Mouse (Mus musculus): ENCODE results near the gene Prl3a1. TPM values are rescaled to one million over a fixed set of nuclear protein-coding genes. Genes with fewer than 3 reads are reported as not detected.

Gene Prl3a1
- not detected for total RNA-seq (2021)
- not detected in 2 replicates for polyA plus RNA-seq (2012; rRNA removed)
- long read RNA-seq = 0 reads

DNA sequence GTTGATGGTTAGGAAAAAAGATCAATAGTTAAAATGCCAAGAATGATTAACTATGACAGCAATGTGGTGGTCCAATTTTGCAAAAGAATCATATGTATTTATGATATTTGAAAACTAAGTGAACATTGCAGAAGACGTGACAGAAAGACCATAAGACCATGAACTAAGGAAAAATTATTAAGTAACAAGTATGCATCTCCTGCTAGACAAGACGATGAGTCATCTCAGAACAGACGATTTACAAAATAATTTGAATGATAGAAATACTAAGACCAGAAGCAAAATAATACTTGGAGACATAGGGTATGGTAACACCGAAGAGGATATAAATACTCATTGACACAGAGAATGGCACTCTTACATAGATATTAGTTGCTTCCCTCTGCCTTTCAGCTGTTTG lies at the start of gene Prl3a1:
Prl3a1 (plus strand) TSS at position 301 of the 400 bp plus-strand sequence.
- DNase-seq = no peak

DNA sequence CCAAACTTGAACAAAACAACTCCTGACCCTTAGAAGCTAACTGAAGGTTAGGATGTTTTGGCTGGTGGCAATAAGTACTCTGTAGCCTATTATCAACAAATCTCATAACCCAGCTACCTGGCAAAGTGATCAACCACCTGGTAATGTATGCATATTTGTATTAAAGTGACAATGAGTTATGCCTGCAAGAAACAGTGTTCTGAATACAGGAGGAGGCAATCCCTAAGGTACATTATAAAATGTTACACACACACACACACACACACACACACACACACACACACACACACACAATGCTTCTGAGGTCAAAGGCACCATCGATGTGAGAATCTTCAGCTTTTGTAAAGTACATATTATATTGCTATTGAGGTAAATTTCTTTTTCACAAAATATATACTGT lies 17.7 kb upstream of the Prl3a1 start, which contains the start of gene Prl3b1:
Prl3b1 (plus strand) TSS at position 301 of the 400 bp plus-strand sequence.
- no peak for DNase-seq

DNA sequence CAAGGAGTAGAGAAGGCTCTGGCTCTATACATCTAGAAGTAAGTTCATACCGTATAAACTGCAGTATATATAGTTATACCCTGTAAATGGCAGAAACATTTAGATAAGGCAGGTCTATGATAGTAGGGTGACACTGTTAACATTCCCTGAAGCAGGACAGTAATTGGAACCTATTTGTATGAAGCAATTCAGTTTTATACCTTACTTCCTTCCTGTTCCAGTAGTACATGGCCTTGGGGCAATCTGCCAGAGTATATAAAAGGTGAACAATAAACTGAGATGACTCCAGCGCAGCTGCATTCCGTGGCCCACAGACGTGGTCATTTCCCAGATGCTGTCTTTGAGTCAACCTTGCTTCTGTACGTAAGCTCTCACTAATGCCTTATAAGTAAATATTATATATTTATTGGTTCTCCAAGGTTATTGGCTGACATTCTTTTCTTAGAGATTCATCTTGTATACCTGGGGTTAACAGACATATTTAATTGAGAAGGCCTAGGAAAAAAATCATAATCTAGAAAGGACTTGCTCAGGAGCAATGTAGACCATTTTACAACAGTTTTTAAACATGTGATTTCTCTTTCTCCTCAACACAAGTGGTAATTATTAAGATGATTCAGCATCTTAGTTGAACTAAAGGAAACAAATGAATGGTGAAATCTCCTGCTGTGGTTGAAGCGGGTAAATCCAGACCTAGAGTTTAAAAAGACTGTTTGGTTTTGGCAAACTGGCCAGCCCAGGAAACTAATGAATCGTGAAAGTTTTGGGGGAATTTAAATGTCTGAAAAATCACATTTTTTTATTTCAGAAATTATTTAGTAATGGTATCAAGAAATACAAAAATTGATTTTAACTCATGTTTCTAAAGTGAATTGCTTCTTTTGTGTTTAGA lies 53.3 kb downstream of the Prl3a1 start, which contains the start of gene Prl6a1:
Prl6a1 (plus strand) TSS at position 294 of the 892 bp plus-strand sequence.
- DNase-seq = no peak

Other genes with a start within 250 kb of the Prl3a1 start
- gene Prl, start 201.9 kb upstream of the Prl3a1 start, total RNA-seq (2021) = not detected
- gene Prl, start 201.9 kb upstream of the Prl3a1 start, polyA plus RNA-seq (2012; rRNA removed) = not detected in 2 replicates
- not detected for gene Prl3d1, start 165.2 kb upstream of the Prl3a1 start, total RNA-seq (2021)
- not detected in 2 replicates for gene Prl3d1, start 165.2 kb upstream of the Prl3a1 start, polyA plus RNA-seq (2012; rRNA removed)
- gene Prl3d2, start 137.7 kb upstream of the Prl3a1 start, total RNA-seq (2021) = not detected
- gene Prl3d2, start 137.7 kb upstream of the Prl3a1 start, polyA plus RNA-seq (2012; rRNA removed) = not detected in 2 replicates
- gene Prl3d3, start 102.6 kb upstream of the Prl3a1 start, total RNA-seq (2021) = not detected
- gene Prl3d3, start 102.6 kb upstream of the Prl3a1 start, polyA plus RNA-seq (2012; rRNA removed) = not detected in 2 replicates
- gene Prl3c1, start 62.8 kb upstream of the Prl3a1 start, total RNA-seq (2021) = not detected
- not detected in 2 replicates for gene Prl3c1, start 62.8 kb upstream of the Prl3a1 start, polyA plus RNA-seq (2012; rRNA removed)
- gene Prl3b1, start 17.6 kb upstream of the Prl3a1 start, total RNA-seq (2021) = not detected
- not detected in 2 replicates for gene Prl3b1, start 17.6 kb upstream of the Prl3a1 start, polyA plus RNA-seq (2012; rRNA removed)
- gene Prl6a1, start 53.2 kb downstream of the Prl3a1 start, total RNA-seq (2021) = not detected
- not detected in 2 replicates for gene Prl6a1, start 53.2 kb downstream of the Prl3a1 start, polyA plus RNA-seq (2012; rRNA removed)
- 1 to 10 TPM; 3.1 to 5.7 TPM for gene Prl8a2, start 86.2 kb downstream of the Prl3a1 start, total RNA-seq (2021)
- not detected in 2 replicates for gene Prl8a2, start 86.2 kb downstream of the Prl3a1 start, polyA plus RNA-seq (2012; rRNA removed)
- not detected for gene Prl2b1, start 131.4 kb downstream of the Prl3a1 start, total RNA-seq (2021)
- not detected in 2 replicates for gene Prl2b1, start 131.4 kb downstream of the Prl3a1 start, polyA plus RNA-seq (2012; rRNA removed)
- gene Prl8a6, start 179.3 kb downstream of the Prl3a1 start, total RNA-seq (2021) = not detected
- not detected in 2 replicates for gene Prl8a6, start 179.3 kb downstream of the Prl3a1 start, polyA plus RNA-seq (2012; rRNA removed)

All from adrenal gland, adult 2 months (tissue).